Mouse (Mus musculus) midbrain, embryonic 14.5 days (tissue): Measurements from ENCODE around the gene Jazf1. TPM values are rescaled to one million over a fixed set of nuclear protein-coding genes. Genes with fewer than 3 reads are reported as not detected.

Experiments
- ATAC-seq: fragments of 200-750 bp; cut with Nextera tagmentation; 2 replicates; pipeline ENCODE4 v1.8.0; 2017; ENCODE audit warnings: moderate number of reproducible peaks, moderate library complexity; ENCODE audit not compliant: low FRiP score, low TSS enrichment
- DNase-seq: peaks from one replicate; pipeline ENCODE4 v3.0.0-alpha.2; 2015
- H3K27ac ChIP-seq: fragments of 300-500 bp; sonication (generic); replicated peaks from 2 replicates; pipeline ENCODE4 v1.5.1; 2014; ENCODE audit warnings: mild to moderate bottlenecking, low read depth, low read length, moderate library complexity
- H3K27me3 ChIP-seq: fragments of 300-500 bp; sonication (generic); 2 replicates; pipeline ENCODE4 v1.6.1; 2014; ENCODE audit warnings: low read length, control low read depth, mixed read lengths; ENCODE audit not compliant: control insufficient read depth, insufficient read depth
- H3K36me3 ChIP-seq: fragments of 300-500 bp; sonication (generic); 2 replicates; pipeline ENCODE4 v1.6.1; 2014; ENCODE audit warnings: low read length, control low read depth; ENCODE audit not compliant: control insufficient read depth, insufficient read depth
- H3K4me1 ChIP-seq: fragments of 300-500 bp; sonication (generic); 2 replicates; pipeline ENCODE4 v1.6.1; 2014; ENCODE audit warnings: mild to moderate bottlenecking, antibody characterized with exemption, low read length, control low read depth; ENCODE audit not compliant: control insufficient read depth, insufficient read depth
- H3K4me2 ChIP-seq: fragments of 300-500 bp; sonication (generic); 2 replicates; pipeline ENCODE4 v1.6.1; 2014; ENCODE audit warnings: mild to moderate bottlenecking, low read length, moderate library complexity
- H3K4me3 ChIP-seq: fragments of 300-500 bp; sonication (generic); replicated peaks from 2 replicates; pipeline ENCODE4 v1.5.1; 2014; ENCODE audit warnings: low read depth, low read length
- H3K9ac ChIP-seq: fragments of 300-500 bp; sonication (generic); replicated peaks from 2 replicates; pipeline ENCODE4 v1.6.1; 2014; ENCODE audit warnings: mild to moderate bottlenecking, low read length, moderate library complexity
- H3K9me3 ChIP-seq: fragments of 300-500 bp; sonication (generic); 2 replicates; pipeline ENCODE4 v1.6.1; 2016; ENCODE audit warnings: low read length, control low read depth, mixed read lengths; ENCODE audit not compliant: control insufficient read depth
- WGBS: fragments of 180-500 bp; shearing (Covaris S2); extraction: QIAGEN DNeasy Blood & Tissue Kit; methylation state at CpG from one replicate; pipeline ENCODE4 v1.1.7; 2014; 5-methylcytosine and 5-hydroxymethylcytosine counted together
- polyA plus RNA-seq: library from polyadenylated mRNA; unstranded; fragments of >200 nt; fragmentation: Nextera tagmentation; extraction: Ambion mirVana; gene quantifications from 2 replicates; pipeline ENCODE4 v1.2.1, GENCODE M21; 2014

Jazf1 gene
- polyA plus RNA-seq, 1 experiment from 2014 or later = 39.6 TPM

DNA sequence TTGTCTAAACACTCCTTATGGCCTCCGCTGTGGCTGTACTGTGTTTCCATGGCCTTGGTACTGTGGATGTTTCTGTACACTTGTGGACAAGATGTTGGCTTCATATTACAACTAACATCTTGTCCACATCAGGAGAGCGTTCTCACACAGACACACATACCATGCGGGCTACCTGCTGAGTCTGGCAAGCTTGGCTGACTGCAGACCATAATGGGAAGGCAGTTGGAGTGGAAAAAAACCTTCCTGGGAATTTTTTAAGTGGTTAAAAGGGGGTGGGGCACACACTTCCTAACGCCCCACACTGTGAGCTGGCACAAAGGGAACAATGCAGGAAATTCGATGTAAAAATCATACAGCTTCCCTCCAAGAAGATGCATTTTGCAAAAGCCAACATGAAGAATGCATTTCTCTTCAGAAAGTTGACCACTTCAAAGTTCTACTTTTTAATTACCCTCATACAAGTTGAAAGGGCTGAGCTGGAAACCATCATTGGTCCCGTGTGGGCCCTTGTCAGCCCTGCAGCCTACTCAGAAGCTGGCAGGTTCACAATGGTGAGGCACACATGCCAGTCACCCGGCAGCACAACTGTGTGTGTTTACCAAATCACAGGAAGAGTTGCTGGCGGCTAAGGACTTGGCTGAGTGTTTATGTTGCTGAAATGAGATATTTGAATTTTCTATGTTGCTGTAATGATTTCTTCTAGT lies 215.9 kb downstream of the Jazf1 start:
- WGBS = 31% methylated on average over 8 of the region's 8 CpGs

GRCm38 (mm10) chr6:52851975-52852374 lies 216.5 kb downstream of the Jazf1 start:
- Histone ChIP-seq H3K36me3 (no peaks in the 10 kb centered on the region), H3K9me3 (no peaks in the 10 kb centered on the region), H3K4me2 (no peak overlapping the region), H3K4me1 (peaks cover 30% of the 10 kb centered on the region), H3K27me3 (no peaks in the 10 kb centered on the region), H3K4me3 (no peak overlapping the region), H3K27ac (peak overlapping the region; percentile 38; the same call in 1 of the 2 replicates), H3K9ac (no peak overlapping the region)
- no peak for ATAC-seq
- 38% methylated on average over 3 of the region's 3 CpGs for WGBS
- DNase-seq = peak; percentile 48

More for the DNA sequence above, 215.9 kb downstream of the Jazf1 start:
- Histone ChIP-seq H3K9me3 (no peaks in the 10 kb centered on the region), H3K4me2 (no peak overlapping the region), H3K27ac (peak overlapping the region; percentile 38; the same call in 1 of the 2 replicates), H3K36me3 (no peaks in the 10 kb centered on the region), H3K4me3 (no peak overlapping the region), H3K4me1 (peaks cover 36% of the 10 kb centered on the region), H3K27me3 (no peaks in the 10 kb centered on the region), H3K9ac (no peak overlapping the region)
- DNase-seq = peak; percentile 44
- ATAC-seq = no peak

DNA sequence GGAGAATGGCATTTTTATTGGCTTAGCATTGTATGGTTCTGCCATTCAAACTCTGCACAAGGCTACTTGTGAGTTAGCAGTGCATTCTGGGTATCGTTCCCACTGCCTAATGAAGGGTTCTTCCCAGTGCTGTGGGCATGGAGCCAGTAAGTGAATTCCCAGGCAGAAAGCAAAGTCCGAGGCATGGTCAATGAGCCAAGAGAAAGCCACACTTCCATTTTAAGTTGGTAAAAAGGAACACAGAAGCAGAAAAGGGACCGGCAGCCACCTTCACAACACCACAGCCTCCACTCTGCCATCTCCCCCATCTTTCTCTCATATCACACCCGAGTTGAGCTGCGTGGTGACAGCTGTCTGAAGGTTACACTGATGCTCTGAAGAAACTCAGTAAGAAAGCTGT lies 217.4 kb downstream of the Jazf1 start:
- Histone ChIP-seq H3K9me3 (no peaks in the 10 kb centered on the region), H3K4me1 (peaks cover 29% of the 10 kb centered on the region), H3K36me3 (no peaks in the 10 kb centered on the region), H3K4me2 (no peak overlapping the region), H3K4me3 (no peak overlapping the region), H3K27me3 (no peaks in the 10 kb centered on the region), H3K9ac (no peak overlapping the region), H3K27ac (no peak overlapping the region)
- WGBS = 61% methylated on average over 5 of the region's 5 CpGs
- ATAC-seq = no peak
- DNase-seq = peak; percentile 70

- 86% methylated on average over 6 of the region's 6 CpGs for WGBS
- ATAC-seq (no peak), DNase-seq (no peak)
- H3K4me2 ChIP-seq = no peak overlapping the region
- no peak overlapping the region for H3K4me3 ChIP-seq
- H3K9ac ChIP-seq = no peak overlapping the region
- H3K36me3 ChIP-seq = no peaks in the 10 kb centered on the region
- H3K9me3 ChIP-seq = no peaks in the 10 kb centered on the region
- H3K4me1 ChIP-seq = peaks cover 14% of the 10 kb centered on the region
- 0 out of 2 replicates have a peak, but pooled peaks cover 5% of the 10 kb centered on the region for H3K27me3 ChIP-seq
- H3K27ac ChIP-seq = no peak overlapping the region
Observed at GRCm38 (mm10) chr6:52848199-52848598, 220.2 kb downstream of the Jazf1 start.

DNA sequence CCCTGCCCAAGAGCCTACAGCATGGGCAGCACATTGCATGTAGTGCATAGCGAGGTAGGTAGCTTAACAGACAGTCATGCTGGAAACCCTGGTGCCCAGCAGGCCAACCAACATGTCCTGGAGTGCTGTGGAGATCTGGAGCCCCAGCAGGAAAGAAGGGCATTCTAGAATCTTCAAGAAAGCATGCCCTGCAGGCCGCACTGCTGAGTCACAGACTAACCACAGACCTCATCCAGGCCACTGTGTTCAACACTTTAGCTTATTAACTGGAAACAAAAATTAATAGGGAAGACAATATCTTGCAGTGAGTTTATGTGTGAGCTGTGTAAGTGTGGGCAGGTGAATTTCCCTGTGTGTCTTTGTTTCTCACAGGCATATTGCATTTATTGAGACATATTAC lies 222.1 kb downstream of the Jazf1 start:
- no peak overlapping the region for H3K4me2 ChIP-seq
- ATAC-seq (no peak), DNase-seq (no peak)
- 0 out of 2 replicates have a peak, but pooled peaks cover 5% of the 10 kb centered on the region for H3K27me3 ChIP-seq
- H3K9ac ChIP-seq = no peak overlapping the region
- H3K9me3 ChIP-seq = no peaks in the 10 kb centered on the region
- H3K4me1 ChIP-seq = peaks cover 2% of the 10 kb centered on the region; the same call in 1 of the 2 replicates
- 91% methylated on average over 2 of the region's 2 CpGs for WGBS
- no peak overlapping the region for H3K4me3 ChIP-seq
- H3K27ac ChIP-seq = no peak overlapping the region
- no peaks in the 10 kb centered on the region for H3K36me3 ChIP-seq

GRCm38 (mm10) chr6:52844741-52845140 lies 223.7 kb downstream of the Jazf1 start:
- Histone ChIP-seq H3K27me3 (0 out of 2 replicates have a peak, but pooled peaks cover 5% of the 10 kb centered on the region), H3K4me1 (peaks cover 9% of the 10 kb centered on the region), H3K27ac (no peak overlapping the region), H3K9ac (no peak overlapping the region), H3K4me3 (no peak overlapping the region), H3K4me2 (no peak overlapping the region), H3K36me3 (no peaks in the 10 kb centered on the region), H3K9me3 (no peaks in the 10 kb centered on the region)
- WGBS = 94% methylated on average over 3 of the region's 3 CpGs
- ATAC-seq = no peak
- DNase-seq = no peak

DNA sequence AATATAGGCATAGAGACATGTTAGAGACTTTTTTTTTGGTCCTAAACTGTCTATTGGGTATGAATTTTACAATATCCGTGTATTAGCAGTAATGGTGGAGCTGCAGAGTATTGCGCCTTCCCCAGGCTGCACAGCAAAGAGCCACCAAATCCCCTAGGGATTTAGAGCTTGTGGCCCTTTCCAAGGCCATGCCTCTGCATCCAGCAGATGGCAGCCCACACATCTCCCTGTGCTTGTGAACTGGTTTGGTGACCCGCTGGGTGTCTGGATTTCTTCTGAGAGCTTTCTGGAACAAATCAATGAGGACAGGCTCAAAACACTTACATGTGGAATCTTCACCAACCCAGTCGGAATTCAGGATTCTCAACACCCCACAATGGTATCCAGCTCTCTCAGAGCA lies 225.4 kb downstream of the Jazf1 start:
- WGBS = 61% methylated on average over 4 of the region's 4 CpGs
- ATAC-seq = no peak
- H3K9me3 ChIP-seq = no peaks in the 10 kb centered on the region
- H3K27ac ChIP-seq = no peak overlapping the region
- peaks cover 9% of the 10 kb centered on the region for H3K4me1 ChIP-seq
- peak; percentile 45 for DNase-seq
- H3K36me3 ChIP-seq = no peaks in the 10 kb centered on the region
- H3K9ac ChIP-seq = no peak overlapping the region
- 0 out of 2 replicates have a peak, but pooled peaks cover 5% of the 10 kb centered on the region for H3K27me3 ChIP-seq
- no peak overlapping the region for H3K4me2 ChIP-seq
- no peak overlapping the region for H3K4me3 ChIP-seq

- ATAC-seq (no peak), DNase-seq (no peak)
- no peaks in the 10 kb centered on the region for H3K36me3 ChIP-seq
- no peak overlapping the region for H3K4me3 ChIP-seq
- 85% methylated on average over 6 of the region's 6 CpGs for WGBS
- 0 out of 2 replicates have a peak, but pooled peaks cover 5% of the 10 kb centered on the region for H3K27me3 ChIP-seq
- no peak overlapping the region for H3K27ac ChIP-seq
- H3K4me2 ChIP-seq = no peak overlapping the region
- H3K4me1 ChIP-seq = peaks cover 9% of the 10 kb centered on the region
- H3K9me3 ChIP-seq = no peaks in the 10 kb centered on the region
- H3K9ac ChIP-seq = no peak overlapping the region
Observed at GRCm38 (mm10) chr6:52842598-52842997, 225.8 kb downstream of the Jazf1 start.

- H3K27ac ChIP-seq = no peak overlapping the region
- ATAC-seq (no peak), DNase-seq (no peak)
- no peak overlapping the region for H3K9ac ChIP-seq
- H3K4me3 ChIP-seq = no peak overlapping the region
- WGBS = 93% methylated on average over 2 of the region's 2 CpGs
- no peak overlapping the region for H3K4me2 ChIP-seq
- 0 out of 2 replicates have a peak, but pooled peaks cover 5% of the 10 kb centered on the region for H3K27me3 ChIP-seq
- H3K36me3 ChIP-seq = no peaks in the 10 kb centered on the region
- H3K9me3 ChIP-seq = no peaks in the 10 kb centered on the region
- H3K4me1 ChIP-seq = peaks cover 9% of the 10 kb centered on the region
Observed at GRCm38 (mm10) chr6:52841611-52842010, 226.8 kb downstream of the Jazf1 start.
